Mouse (Mus musculus) lung, postnatal 25 days (tissue): ENCODE data around the gene Meis3.
A peak's percentile ranks its signal among the peaks of the same experiment; 100 is the strongest.

Experiments used
- DNase-seq: peaks from one replicate; pipeline ENCODE4 v3.0.0; 2022; ENCODE audit warnings: low spot score

Meis3 gene

GRCm38 (mm10) chr7:16174597-16175541 lies at the start of gene Meis3:
Gene Meis3 (plus strand): TSS chr7:16175090.
- peak; percentile 22 for DNase-seq

DNA sequence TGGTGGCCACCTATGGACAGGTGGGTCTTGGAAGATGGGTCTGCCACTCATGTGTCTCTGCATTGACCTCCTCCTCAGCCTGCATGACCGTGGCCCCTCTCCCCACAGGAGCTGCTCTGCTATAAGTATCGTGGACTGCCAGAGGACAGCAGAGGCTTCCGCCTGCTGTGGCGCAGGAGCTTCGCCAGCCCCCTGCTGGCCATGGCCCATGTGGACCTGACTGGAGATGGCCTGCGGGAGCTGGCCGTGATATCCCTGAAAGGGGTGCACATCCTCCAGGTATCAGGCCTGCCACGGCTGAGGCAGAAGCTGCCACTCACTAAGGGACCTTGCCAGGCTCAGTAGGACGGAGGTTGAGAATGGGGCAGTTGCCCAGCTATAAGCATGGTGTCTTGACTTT lies 49.1 kb upstream of the Meis3 start:
- no peak for DNase-seq

- DNase-seq, result no peak
Observed at GRCm38 (mm10) chr7:16128344-16128743, 46.5 kb upstream of the Meis3 start.

DNA sequence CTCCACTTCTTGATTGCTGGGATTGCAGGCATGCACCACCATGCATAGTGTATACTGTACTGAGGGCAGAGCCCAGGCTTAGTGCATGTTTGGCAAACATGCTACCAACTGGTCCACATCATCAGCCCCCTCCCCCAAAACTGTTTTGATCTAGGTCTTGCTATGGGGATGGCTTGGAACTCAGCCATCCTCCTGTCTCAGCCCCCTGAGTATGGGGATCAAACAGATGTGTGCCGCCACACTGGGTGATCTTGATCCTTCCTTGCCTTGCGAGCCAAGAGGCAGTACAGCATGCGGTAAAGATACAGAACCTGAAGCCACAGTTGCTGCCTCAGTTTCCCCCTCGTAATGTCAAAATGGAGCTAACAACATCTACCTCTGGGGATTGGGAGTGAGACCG lies 46.0 kb upstream of the Meis3 start:
- DNase-seq, result no peak

DNA sequence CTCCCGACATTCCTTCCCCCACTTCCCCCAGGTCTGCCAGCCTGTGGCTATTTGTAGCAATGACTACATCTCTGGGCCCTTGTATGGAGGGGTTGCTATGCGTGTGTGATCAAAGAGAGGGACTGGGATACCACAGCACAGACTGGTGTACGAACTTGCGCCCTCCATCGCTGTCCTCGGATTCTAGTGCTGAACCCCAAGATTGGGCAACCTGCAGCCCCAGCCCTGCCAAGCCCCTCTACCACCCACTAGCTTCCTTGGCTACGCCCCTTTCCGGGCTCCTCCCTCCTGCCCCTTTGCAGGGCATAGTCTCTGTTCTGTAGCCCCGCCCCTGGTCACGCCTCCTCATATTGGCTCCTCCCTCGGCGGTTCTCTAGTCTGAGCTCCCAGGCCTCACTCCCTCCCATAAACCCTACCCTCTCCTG lies 45.5 kb upstream of the Meis3 start, which contains the start of gene Slc8a2:
TSS of gene Slc8a2 (plus strand) at position 406 of the 425 bp plus-strand sequence.
- DNase-seq, result peak; percentile 60

- DNase-seq, result no peak
Observed at GRCm38 (mm10) chr7:16129846-16130691, 44.8 kb upstream of the Meis3 start.

GRCm38 (mm10) chr7:16130956-16131634 lies 43.8 kb upstream of the Meis3 start:
- no peak for DNase-seq

DNA sequence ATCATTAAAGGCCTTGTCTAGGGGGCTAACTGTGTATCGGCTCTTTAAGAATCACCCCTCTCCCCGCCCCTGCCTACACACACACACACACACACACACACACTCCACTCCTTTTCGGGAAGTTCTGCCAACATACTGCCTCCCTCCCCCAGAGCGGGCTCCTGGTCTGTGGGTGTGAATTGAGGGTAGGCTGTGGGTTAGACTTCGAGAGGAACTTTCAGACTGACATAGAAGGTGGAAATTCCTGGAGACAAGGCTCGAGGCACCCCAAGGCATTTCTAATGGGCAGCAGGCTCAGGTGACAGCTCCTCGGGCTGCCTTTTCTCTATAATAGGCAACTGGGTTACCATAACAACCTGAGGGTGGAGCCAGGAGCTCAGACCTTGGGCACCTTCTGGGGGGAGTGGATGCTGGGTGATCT lies 42.7 kb upstream of the Meis3 start:
- DNase-seq, result no peak

GRCm38 (mm10) chr7:16132926-16133325 lies 42.0 kb upstream of the Meis3 start:
- DNase-seq, result no peak

- DNase-seq, result no peak
Observed at GRCm38 (mm10) chr7:16133691-16134090, 41.2 kb upstream of the Meis3 start.

DNA sequence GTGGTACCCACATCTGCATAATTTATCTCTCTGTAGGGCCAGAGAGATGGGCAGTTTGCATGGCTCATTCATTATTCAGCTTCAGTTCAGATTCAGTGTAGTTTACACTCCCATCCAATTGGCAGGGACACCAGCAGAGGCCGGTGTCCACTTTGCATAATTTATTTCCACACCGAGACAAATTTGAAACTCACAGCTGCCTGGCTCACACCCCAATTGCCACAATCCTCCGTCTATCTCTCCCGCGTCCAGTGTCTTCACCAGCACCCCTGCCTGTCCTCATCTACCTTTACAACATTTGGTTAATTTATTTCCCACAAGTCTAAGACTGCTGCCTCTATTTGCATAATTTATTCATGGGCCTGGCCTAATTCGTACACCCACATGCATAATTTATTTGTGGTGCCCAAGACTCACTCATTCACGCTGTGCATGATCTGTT lies 39.9 kb upstream of the Meis3 start:
- DNase-seq, result no peak

DNA sequence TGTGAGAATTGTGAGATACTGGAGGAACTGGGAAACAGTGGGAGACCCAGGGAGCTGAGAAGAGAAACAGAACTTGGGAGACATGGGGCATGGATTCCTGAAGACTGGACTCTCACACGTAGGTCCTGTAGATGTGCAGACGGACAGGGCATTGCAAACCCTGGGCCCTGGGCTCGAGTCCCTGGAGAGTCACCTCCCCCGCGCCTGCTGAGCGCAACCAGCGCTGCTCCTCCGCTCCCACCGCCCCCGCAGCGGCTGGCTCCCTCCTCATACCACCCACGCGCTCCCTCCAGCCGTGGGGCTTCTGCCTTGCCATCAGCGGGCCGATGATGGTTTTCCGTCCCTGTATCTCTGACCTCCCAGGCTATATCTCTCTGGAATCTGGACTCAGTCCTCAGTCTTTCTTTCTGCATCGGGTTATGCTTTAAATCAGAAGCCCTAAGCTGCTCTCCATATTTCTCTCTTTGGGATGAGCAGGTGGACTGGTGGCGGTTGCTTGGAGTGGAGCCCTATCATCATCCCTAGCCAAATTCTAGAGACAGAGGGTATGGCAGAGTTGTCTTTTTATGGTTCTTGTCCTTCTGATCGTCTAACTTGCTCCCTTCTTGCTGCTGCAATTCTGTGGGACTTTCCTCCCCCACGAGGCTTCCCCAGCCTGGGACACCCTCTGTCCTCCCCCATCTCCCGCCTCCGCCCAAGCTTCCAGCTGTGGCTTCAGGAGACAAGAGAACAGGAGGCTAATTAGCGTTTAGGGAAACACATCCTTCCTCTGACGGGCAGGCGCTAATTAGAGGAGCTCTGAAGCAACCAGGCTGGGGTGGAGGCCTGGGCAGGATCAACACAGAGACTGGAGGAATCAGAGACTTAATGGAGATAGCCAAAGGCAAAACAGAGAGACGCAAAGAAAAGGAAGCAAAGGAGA lies 28.1 kb upstream of the Meis3 start:
- no peak for DNase-seq

DNA sequence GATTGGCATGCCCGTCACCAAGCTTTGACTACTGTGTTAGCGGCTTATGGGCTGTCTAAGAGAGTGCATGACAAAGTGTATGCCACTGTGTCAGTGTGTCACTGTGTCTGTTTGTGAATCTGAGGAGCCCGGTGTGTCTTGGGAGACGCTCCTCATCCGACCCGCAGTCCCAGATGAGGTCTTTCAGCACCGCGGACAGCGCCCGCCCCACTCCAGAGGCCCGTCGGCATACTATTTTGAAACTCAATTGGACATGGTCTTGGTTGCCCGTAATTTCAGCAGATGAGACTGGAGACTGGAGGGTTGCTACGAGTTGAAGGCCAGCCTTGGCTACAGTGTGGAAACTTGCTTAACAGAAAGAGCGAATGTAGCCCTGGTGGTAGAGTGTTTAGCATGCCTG lies 27.2 kb upstream of the Meis3 start:
- DNase-seq, result peak; percentile 29

- DNase-seq, result no peak
Observed at GRCm38 (mm10) chr7:16149241-16149640, 25.6 kb upstream of the Meis3 start.

DNA sequence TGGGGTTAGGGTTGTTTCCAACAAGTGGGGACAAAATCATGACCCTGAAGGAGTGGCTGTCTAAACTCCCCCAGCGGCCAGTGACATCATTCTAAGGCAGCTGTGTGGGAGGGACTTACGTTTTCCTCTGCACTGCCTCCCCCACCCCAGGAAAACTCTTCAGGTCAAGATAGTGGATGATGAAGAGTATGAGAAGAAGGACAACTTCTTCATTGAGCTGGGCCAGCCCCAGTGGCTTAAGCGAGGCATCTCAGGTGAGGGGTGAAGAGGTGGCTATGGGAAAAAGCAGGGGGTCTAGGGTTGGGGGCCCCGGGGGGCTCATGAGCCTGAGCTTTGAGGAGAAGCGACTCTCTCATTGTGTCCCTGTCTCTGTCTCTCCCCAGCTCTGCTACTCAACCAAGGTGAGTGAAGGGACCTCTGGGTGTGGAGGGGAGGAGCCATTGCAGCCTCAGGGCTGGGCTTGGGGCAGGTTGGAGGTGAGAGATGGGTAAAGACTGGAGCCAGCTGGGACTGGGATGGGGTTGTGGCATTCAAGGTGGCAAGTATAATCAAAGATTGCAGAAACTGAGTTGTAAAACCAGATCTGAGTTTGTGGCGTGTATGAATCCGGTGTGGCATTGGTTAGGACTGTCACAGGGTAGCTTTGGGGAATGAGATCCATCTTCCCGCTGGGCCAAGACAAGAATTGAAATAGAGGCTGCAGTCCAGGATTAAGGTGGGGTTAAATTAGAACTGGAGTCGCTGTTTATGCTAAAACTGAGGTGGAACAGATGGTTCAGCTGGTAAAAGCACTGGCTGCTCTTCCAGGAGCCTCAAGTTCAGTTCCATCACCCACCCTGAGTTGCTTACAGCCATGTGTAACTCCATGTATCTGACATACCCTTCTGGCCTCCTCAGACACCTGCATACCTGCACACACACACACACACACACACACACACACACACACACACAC lies 24.4 kb upstream of the Meis3 start:
- DNase-seq, result no peak

GRCm38 (mm10) chr7:16153522-16153921 lies 21.4 kb upstream of the Meis3 start:
- peak; percentile 29 for DNase-seq

DNA sequence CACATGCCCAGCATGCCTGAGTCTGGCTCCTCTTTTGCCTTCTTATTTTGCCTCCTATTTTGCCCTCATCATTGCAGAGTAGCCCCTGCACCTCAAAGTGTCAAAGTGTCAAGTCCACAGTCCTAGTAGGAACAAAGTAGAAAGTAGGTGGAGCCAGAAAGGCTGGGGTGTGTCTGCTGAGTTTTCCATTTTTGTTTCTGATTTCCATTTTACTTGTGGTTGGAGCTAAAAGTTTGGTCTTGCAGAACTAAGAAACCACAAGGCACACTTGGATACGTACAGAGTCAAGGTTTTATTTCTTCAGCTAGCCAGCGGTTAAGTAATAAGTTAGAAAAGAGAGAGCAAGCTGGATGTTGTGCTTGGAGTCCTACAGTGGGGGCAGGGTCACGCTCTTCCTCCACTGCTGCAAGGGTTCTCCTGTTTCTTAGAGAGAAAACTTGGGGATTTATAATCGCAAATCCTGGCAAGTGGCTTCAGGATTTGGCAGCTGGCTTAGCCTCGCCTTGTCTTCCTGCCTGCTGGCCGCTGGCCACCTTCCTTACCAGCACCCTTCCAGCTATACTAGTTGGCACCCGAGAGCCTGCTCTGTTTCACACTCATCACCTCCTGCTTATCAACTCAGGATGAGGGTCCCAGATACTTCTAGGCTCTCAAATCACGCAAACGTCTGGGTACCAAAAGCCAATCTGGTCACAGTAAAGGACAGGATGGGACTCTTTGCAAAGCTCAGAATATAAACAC lies 19.6 kb upstream of the Meis3 start:
- DNase-seq, result no peak

GRCm38 (mm10) chr7:16156105-16156714 lies 18.7 kb upstream of the Meis3 start:
- DNase-seq, result no peak

DNA sequence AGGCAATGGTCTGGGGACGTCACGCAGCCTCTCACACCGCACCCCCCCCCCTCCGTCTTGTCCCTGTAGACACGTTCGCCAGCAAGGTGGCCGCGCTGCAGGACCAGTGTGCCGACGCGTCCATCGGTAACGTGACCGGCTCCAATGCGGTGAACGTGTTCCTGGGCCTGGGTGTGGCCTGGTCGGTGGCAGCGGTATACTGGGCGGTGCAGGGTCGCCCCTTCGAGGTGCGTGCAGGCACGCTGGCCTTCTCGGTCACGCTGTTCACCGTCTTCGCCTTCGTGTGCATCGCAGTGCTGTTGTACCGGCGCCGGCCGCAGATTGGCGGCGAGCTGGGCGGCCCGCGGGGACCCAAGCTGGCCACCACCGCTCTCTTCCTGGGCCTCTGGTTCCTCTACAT lies 16.2 kb upstream of the Meis3 start:
- DNase-seq, result no peak
